Mouse (Mus musculus) spleen, postnatal 14 days (tissue): ENCODE data around the gene Carmil1.

Experiments
- DNase-seq, 2 experiments: peaks; one replicate each; pipeline ENCODE4 v3.0.0; 2021 to 2022; ENCODE audit warnings: low spot score in 2 of 2

The Carmil1 gene

DNA sequence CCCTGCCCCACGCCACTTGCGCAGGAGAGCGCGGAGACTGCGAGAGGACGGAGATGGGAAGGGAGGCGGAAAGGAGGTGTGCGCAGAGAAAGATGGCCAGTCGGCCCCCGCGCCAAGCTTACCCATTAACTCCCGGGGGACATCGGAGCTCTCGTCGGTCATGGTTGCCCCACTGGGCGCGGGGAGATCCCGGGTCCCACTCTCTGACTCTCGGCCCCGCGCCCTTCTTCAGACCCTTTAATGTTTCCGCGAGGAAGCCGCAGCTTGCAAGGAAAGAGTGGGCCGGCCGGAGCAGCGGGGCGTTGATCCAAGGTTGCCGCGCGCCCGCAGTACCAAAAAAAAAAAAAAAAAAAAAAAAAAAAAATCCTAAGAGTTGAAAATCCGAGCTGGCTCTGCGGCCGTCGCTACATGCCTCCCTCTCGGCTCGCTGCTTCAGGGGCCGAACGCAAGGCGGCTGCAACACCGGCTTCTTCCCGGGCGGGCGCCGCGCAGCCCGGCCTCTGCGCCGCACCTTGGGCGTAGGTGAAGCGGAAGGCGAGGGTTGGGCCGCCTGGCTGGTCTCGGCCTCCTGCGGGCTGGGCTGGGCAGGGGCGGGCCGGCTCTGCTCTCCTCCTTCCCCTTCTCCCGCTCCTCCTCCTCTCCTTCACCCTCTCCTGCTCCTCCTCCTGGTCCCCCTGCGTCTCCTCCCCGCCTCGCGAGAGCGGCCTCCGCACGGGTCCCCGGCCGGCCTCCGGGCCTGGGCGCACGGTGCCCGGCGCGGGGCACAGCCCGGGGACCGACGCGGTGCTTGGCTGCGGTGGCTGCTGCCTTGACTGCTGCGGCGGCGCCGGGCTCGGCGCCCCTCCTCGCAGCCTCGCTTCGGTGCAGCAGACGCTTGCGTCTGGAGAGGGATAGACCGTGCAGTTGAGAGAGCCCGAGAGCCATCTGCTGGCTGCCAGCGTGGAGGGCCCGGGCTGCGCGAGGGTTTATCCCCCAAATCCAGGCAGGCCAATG, at the start of gene Carmil1:
Gene Carmil1, minus strand, starts transcription at position 357 of the 993 bp plus-strand sequence.
- peak; percentile 19 to 50 for DNase-seq

DNA sequence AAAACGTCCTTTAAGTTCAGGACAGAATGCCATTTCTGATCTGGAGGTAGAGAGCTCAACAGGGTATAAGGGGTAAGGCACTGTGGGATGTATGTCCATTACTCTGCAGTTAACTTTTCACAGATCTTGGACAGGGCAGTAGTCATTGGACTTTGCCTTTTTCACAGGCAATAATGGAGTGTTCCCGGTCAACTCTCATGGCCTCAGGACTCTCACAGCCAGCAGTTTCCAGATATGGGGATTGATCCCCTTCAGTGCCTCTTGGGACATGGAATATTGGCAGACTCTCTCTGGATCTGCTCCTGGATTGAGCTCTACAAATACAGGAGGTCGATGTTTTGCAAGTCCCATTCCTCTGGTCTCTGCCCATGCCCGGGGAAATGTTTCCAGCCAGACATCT, 49.5 kb upstream of the Carmil1 start:
- DNase-seq = no peak

DNA sequence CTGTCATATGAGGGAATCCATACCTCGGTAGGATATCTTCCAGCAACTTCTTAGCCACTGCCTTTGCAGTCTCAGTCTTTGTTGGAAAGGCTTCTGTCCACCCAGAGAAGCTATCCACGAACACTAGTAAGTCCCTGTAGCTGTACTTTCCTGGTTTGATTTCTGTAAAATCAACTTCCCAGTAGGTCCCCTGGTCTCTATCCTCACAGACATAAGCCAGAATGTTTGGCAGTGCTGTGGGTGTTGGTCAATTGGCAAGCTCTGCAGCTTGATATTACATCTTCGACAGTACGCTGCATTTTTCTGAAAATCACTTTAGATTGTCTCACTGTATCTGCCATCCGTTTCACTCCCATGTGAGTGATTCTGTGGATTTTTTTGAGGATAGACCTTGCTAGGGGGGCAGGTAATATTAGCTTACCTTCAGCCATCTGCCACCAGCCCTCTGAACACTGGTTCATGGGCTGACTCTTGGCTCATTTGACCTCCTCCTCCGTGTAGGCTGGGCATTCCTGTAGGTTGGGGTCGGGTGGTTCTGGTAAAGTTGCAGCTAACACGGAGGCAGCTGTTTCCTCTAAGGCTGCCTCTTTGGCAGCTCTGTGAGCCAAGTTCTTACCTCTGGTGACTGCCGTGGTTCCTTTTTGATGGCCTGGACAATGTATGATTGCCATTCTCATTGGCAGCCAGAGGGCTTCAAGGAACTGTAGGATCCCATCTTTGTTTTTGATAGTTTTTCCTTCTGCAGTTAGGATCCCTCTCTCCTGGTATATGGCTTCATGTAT, 47.6 kb upstream of the Carmil1 start:
- DNase-seq = no peak

DNA sequence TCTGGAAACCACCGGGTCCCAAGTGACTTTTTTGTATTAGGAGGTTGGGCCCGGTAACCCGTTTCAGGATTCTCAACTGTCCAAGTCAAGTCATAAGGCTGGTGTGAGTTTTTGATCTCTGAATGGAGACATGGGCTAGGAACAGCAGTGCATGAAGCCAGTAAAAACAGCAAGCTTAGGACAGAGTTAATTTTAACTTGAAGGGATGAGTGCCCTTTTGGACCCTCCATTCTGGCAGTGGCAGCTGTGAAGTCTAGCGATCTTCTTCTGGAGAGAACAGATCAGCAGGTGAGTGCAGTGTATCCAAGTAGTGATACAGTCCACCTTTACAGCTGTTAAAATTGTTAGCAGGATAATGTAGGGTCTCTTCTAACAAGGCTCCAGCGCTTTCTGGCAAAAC, 46.6 kb upstream of the Carmil1 start, which contains the start of gene Cmah:
Gene Cmah, plus strand, starts transcription at position 204 of the 400 bp plus-strand sequence.
- DNase-seq = no peak

DNA sequence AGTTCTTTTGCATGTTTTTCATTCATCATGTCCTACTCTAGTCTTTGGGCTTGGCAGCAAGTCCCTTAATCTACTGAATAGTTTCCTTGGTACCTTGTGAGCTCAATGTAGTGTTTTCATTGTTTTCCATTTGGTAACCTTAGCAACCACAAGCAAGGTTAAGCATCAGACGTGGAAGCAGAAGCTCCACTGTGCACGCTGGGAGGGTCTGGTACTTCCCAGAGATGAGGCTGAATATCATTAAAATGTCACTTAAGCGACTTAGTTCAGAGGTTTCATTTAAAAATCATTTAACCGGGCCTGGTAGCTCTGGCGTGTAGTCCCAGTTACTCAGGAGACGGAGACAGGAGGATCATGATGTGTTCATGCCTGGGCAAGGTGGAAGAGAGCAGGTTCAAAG, 40.7 kb upstream of the Carmil1 start:
- DNase-seq = no peak

DNA sequence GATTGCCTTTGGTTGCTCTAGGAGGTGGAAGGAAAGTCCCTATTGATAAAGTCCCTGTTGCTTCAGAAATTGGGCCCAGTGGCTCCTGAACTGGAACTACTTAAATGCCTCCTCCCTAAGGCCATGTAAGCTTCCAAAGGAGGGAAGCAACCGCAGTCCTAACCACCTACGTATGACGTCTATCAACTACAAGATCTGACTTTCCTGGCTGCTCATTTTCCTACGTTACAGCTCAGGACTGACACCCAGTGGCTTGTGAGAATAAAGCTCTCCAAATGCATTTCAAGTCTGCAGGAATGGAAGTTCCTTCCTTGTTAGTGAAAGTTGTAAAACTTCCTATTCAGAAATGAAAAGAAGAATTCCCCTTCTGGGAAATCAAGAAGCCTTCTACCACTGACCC, 38.0 kb upstream of the Carmil1 start:
- no peak for DNase-seq

DNA sequence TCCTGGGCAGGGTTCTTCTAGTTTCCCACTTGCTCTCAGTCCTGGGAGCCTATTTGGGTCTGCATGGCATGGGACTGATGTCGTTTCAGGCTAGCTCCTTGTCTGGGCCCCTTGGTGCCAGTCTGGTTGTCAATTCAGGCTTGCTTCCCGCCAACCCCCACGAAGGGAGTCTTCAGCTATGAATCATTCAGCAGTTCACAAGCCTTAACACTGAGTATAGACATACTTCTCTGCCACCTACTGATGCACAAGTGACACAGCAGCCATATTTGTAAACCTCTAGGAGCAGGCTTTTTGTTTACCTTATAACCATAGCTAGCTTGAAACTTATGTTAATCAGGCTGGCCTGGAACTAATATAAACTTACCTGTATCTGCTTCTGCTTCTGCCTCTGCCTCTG, 36.0 kb upstream of the Carmil1 start:
- no peak for DNase-seq

DNA sequence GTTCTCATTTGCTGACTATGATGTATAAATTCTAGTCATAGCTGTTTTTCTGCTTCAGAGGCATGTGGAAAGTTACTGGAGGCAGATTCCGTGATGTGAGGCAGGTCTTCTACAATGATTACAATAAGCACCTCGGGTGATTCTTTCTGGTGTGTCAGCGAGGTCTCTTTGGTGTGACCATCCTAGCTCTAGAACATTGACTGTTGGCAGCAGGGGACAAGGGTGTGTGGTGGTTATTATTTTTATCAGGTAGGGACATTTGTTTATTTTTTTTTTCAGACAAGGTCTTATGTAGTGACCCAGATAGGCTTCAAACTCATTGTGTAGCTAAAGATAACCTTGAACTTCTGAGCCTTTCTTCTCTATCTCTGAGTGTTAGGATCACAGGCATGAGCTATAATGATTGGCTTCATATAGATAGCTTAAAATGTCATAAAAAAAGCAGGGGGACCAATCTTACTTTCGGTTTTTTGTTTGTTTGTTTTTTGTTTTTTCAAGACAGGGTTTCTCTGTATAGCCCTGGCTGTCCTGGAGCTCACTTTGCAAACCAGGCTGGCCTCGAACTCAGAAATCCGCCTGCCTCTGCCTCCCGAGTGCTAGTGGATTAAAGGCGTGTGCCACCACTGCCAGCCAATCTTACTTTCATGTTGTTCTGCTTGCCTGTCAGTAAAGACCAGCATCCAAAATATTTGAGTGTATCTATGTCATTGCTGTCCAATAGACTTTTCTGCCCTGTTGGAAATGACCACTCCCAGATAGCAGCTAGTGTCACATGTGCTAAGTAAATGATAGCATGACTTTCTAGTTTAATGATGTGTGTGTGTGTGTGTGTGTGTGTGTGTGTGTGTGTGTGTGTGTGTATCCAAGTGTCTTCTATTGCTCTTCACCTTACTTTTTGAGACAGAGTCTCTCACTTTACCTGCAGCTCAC, 30.7 kb upstream of the Carmil1 start:
- DNase-seq = no peak

DNA sequence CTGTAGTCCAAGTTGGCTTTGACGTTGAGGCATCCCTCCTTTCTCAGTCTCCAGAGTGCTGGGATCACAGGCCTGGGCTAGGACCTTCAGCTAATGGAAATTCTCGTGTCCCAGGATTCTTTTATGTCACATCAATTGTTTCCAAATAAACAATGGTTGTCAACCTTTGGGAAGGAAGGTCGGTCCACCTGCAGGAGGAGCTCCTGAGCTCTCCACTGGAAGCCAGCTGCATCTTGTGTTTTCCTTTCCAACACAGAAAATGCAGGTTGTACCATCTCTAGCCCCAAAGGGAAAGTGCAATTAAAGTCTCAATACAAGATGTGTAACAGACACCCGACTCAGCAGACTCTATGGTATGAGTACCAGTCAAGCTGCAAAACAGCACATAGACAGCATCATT, 25.7 kb upstream of the Carmil1 start:
- no peak for DNase-seq

DNA sequence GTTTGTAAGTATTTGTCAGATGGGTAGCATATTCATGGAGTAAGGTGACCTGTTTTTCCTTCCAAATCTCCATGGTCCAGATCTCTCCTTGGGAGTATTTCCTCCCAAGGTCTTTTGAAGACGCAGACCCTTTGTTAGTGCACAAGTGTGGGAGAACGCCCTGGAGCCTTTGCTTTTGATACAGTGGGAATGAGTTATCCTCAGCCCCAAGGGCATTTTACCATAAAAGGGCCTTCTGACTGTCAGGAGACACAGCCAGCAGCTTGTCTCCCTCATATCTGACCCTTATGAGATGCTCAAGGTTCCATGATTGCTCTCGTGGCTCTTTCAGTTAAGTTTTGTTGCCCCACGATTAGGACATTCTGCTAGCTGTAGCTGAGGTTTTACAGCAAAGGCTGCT, 24.9 kb upstream of the Carmil1 start:
- no peak for DNase-seq

DNA sequence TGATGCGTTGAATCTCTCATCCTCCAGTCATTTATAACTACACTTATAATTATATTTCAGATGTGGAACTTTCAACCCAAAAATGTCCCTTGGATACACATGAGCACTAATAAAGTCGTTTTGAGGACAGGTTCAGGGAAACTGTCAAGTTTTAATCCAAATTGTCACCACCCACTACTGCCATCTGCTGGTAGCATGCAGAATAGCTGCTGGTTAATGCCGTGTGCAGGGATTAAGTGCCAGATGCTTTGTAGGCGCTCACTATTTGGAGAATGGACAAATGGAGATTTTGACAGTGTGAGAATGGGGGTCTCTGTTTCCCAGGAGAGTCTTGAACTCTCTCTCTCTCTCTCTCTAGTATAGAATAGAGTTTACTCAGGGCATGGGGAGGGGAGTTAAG, 16.7 kb upstream of the Carmil1 start:
- peak in 1 of 2 experiments; percentile 27 for DNase-seq

DNA sequence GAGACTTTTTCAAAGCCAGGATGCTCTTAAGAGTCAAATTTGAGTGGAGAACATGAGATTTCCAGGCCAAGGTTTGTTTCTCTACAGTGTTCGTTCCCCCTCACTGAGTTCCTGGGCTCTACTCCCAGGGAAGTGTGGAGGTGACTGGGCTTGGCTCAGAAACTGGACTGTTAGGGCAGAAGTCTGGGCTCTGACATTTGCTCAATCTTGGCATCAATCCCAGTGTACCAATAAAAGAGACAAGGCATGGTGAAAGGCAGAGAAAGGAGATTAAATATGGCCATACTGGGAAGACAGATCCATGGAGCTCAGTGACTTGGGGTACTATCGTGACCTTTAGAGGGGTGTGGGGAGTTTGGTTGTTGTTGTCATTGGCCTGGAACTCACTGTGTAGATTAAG, 6.8 kb upstream of the Carmil1 start:
- DNase-seq = no peak

DNA sequence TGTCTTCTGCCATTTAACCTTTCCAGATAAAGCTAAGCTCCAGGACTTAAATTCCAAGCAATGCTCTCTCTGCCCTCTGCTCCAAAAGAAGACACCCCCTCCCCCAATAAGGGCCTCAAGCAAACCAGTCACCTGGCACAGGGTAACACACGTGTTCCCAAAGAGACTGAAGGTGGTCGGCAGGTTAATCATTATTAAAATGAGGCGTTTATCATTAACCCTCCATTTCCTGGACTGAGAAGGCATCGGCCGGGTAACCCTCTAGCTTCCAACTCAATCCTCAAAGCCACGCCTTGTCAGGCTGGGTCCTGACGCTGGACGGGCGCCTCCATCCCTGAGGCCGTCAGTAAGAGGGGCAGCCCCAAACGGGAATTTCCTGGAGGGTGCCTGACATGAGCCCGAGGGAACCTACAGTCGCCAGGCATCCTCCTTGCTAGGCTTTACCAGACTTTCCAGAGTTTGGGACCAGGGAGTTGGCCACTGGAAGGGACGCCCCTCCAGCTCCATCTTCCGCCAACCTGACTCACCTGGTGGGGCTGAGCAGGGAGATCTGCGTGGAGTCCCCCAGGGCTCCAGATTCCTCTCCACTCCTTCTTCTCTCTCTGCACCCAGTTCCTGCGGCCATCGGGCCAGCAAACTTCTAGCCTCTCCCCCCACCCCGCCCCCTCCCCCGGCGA, 695 bp downstream of the Carmil1 start:
- no peak for DNase-seq

DNA sequence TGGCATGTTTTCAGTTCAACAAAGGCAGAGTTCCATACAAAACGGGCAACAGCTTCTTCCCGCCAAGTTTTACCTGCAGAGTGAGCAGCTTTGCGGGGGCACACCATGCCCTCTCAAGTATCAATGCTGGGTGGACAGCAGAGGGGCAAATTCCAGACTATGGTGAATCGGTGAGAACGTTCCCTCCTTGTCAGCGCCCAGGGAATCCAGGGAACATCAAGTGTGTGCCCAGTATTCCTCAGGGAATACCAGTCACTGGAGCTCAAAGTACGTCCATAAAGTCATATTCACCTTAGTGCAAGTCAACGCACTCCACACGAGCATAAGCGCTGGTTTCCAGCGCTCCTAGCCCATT, 1.2 kb downstream of the Carmil1 start:
- DNase-seq = no peak

DNA sequence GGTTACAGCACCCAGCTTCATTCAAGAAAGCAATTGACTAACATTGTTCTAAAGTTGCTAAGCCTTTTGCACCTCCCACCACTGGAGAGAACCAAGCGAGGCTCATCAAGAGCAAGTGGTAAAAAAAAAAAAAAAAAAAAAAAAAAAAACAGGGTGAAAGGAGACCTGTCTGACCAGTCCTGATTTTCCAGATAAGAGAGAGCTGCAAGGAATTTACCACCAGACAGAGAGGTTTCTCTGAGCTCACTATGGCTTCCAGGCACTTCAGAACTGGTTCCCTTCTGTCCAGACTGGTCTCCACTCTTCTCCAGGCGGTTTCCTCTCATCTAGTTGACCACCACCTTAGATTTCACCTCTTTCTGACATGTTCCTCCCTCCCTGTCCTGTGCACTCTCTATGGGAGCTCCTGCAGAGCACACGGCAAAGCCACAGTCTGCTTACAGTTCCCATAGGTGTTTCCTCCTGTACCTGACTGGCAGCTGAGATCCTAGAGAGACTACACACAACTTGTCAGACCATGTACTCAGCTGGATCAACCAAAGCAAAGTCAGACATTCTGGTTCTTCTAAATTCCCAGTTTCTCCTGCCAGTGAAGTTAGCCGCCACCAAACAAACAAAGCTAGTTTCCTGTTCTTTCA, 7.7 kb downstream of the Carmil1 start:
- DNase-seq = no peak

DNA sequence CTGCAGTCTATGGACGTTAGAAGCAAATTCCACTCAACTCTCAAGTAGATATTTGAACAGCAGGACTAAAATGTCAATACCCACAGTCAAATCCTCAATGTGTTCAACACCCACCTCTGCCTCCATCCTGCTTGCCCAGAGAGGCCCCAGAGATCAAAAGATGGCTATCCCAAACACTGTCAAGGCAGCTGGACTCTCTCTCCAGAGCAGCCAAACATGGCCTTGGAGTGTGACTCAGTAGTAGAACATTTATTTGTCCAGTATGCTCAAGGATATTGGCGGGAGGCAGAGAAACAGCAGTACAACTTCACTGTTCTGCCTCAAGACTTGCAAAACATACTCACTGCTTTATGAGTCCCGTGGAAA, 11.5 kb downstream of the Carmil1 start:
- DNase-seq = no peak

DNA sequence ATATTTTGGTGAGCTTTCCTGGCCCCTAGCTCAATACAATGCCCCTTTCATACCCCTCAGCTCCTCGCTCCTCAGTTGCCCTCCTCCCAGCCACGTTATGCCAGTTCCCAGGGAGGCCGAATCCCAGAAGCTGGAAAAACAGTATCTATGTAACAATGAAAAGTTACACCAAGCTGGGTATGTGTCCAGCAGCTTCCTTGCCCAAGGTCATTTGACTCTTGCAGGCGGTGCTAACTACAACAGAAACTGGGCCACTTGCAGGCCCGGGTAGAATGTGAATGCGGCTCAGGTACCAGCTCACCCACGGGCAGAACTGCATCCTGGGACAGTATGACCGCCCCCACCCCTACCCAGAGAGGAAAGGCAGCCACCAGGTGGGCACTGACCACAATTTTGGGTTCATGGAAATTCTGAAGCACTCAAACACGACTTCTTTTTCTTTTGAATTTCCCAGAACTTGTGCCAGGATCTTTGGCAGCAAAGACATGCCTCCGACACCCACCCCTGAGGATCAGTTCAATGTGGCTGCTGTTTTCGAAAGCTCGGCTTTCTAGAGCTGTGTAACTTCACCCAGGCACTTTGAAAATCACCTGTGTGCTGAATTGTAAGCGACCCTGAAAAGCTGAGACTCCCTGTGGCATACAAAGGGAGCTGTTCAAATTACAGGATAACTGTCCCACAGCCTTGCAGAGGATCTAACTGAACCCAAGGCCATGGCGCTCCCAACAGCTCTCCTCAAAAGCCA, 12.1 kb downstream of the Carmil1 start:
- no peak for DNase-seq

DNA sequence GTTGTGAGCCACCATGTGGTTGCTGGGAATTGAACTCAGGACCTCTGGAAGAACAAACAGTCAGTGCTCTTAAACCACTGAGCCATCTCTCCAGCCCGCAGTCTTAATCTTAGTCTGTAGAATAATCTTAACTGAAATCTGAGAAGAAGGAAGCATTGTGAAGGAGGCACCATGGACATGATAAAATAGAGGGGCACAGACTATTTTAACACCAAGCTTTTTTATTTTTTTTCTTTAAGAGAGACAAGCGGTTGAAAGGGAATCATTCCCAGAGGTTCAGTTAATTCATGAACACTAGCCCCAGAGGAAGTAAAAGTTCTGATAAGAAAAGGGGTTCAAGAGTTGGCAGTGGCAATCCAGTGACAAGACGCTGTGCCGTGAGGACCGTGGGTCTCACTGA, 15.8 kb downstream of the Carmil1 start:
- no peak for DNase-seq

DNA sequence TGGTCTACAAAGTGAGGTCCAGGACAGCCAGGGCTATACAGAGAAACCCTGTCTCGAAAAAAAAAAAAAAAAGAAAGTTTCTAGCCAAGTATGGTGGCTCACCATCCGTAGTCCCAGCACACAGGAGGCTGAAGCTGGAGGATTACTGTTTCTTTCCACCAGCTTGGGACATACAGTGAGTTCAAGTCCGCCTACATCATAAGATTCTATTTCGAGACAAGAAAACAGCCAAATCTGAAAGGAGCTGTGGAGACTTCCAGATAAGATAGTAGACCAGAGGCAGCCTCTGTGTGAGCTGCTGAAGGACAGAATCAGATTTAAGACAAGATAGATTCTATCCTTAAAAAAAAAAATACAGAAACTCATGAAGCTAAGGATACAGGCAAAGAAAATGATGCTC, 17.0 kb downstream of the Carmil1 start:
- DNase-seq = no peak
